Mouse (Mus musculus): ENCODE measurements around the gene Tagap.

DNA sequence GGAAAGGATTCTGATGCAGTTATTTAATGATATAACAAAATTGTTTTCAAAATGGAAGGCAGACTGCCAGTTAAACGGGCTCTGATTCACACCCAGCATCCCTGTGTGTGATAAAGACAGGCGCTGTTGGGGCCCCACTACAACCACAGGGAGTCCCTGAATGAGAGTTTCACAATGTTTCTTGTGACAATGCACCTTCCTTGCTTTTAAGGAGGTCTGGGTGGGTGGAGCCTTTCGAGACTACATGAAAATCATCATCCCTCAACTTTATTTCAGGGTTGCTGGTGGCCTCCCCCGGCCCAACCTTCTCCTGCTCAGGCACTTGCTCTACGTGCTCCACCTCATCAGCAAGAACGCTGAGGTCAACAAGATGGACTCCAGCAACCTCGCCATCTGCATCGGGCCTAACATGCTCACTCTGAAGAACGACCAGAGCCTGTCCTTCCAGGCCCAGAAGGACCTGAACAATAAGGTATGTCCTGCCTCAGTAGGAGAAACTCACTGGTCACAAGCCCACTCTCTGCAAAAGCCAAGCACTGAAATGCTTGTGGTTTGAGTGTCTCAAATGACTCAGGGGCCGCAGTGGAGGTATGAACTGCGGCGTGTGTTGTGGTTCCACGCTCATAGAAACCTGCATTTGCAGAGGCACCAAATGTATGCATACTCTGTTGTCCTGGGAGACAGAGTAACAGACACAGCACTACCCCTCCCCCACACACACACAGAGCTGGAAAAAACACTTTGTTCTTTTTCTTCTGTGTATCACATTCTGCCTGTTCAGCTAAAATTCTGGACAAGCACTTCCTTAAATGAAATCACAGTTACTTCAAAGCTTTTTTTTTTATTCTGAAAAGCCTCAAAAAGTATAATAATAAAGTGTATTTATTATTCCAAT, 5.5 kb downstream of the Tagap start:
- TF ChIP-seq CTCF (IDR thresholded peaks at IDR 0.05; ENCODE audit: low read depth) = no peak
- TF ChIP-seq EP300 (IDR thresholded peaks at IDR 0.05; ENCODE audit: low read depth) = no peak
